Mouse (Mus musculus): Measurements from ENCODE around the gene Frmd5.

GRCm38 (mm10) chr2:121551271-121551670 lies 255.6 kb downstream of the Frmd5 start:
- TF ChIP-seq POLR2A (IDR thresholded peaks at IDR 0.05; ENCODE audit: low read depth, low read length) (no peak), CTCF (IDR thresholded peaks at IDR 0.05; ENCODE audit: extremely low read depth, insufficient read length, insufficient replicate concordance, low read depth, low read length) (no peak)
